In the genomic region with DNA sequence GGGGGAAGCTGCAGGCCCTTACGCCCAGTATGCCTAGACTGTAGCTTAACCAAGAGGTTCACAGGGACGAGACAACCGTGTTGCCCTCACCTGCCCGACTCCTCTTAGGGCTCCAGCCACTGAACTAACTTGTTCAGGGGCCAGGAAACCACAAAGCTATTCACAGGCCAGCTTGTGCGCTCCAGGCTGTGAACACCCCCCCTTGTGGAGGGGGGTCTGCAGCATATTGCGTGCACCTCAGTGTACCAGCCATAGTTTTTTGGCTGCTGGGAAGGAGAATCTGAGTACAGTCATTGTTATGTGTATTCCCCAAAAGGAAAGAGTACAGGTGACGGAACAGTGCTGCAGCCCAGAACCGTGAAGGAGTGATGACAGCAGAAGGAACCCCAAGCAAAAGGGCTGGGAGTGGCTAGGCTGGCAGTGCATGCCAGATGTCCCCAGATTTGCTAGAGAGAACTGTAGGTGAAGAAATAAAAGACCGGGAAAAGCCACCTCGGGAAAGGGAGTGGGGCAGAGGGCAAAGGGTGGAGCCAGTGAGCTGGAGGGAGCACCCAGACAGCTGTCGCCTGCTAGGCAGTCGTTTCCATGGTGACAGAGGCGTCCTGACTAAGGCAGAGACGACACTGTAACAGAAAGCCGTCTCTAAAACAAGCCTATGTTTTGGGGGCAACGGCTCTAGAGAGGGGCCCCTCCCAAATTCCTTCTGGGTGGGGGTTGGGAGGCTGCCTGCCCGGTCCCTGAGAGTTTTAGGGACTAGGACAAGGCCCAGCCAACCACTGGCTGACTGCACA, we compare ENCODE assay signal across 8 mouse cellular contexts. TPM values are rescaled to one million over a fixed set of nuclear protein-coding genes. Genes with fewer than 3 reads are reported as not detected.
DNase-seq lines count a peak whose midpoint lies in the region; ATAC-seq and TF ChIP-seq lines count a peak whose summit lies in the region.

No protein-coding gene starts in this region.

- TF ChIP-seq CTCF in layer of hippocampus, adult 2 months (conservative IDR thresholded peaks at IDR 0.05) = no peak

- no peaks in the 10 kb centered on the region for H3K9me3 ChIP-seq in forebrain, embryonic 11.5 days (ENCODE audit: control insufficient read depth, low read length)
- H3K9me3 ChIP-seq in limb, embryonic 12.5 days = no peaks in the 10 kb centered on the region

- H3K27me3 ChIP-seq in forebrain, embryonic 11.5 days (ENCODE audit: control insufficient read depth, insufficient read depth, low read length) = peaks cover 18% of the 10 kb centered on the region
- peaks cover 61% of the 10 kb centered on the region for H3K27me3 ChIP-seq in limb, embryonic 12.5 days

- WGBS in forebrain, embryonic 11.5 days = 26% methylated on average over 17 of the region's 17 CpGs
- WGBS in limb, embryonic 12.5 days = 28% methylated on average over 17 of the region's 17 CpGs

- peaks cover 36% of the 10 kb centered on the region for H3K4me1 ChIP-seq in forebrain, embryonic 11.5 days (replicated peaks; ENCODE audit: control insufficient read depth, insufficient read depth, low read length)
- peaks cover 70% of the 10 kb centered on the region for H3K4me1 ChIP-seq in limb, embryonic 12.5 days (replicated peaks)

- DNase-seq in layer of hippocampus, adult 2 months (ENCODE audit: low spot score in 2 of 2) = no peak
- DNase-seq in layer of hippocampus, adult 18-20 months (ENCODE audit: low spot score in 2 of 2) = no peak
- DNase-seq in forebrain, embryonic 11.5 days (ENCODE audit: low spot score) = peak; percentile 67
- DNase-seq in heart, postnatal 36 days = peak; percentile 55 to 63
- peak; percentile 58 for DNase-seq in neural tube, embryonic 10.5 days (ENCODE audit: extremely low spot score, low spot score)
- no peak for DNase-seq in layer of hippocampus, adult 11-12 months (ENCODE audit: low spot score)

- H3K27ac ChIP-seq in layer of hippocampus, adult 2 months = peak overlapping the region; percentile 49; the same call in 1 of the 2 replicates
- H3K27ac ChIP-seq in forebrain, embryonic 11.5 days (ENCODE audit: low read depth, low read length) = no peak overlapping the region
- no peak overlapping the region; the same call in 1 of the 2 replicates for H3K27ac ChIP-seq in limb, embryonic 12.5 days

- H3K4me3 ChIP-seq in layer of hippocampus, adult 2 months = no peak overlapping the region
- H3K4me3 ChIP-seq in forebrain, embryonic 11.5 days (ENCODE audit: low read depth, low read length) = no peak overlapping the region
- no peak overlapping the region for H3K4me3 ChIP-seq in limb, embryonic 12.5 days (replicated peaks)

- no peaks in the 10 kb centered on the region for H3K36me3 ChIP-seq in forebrain, embryonic 11.5 days (ENCODE audit: control insufficient read depth, insufficient read depth, low read length)
- H3K36me3 ChIP-seq in limb, embryonic 12.5 days = peaks cover 28% of the 10 kb centered on the region

- H3K9ac ChIP-seq in forebrain, embryonic 11.5 days (ENCODE audit: low read length) = peak overlapping the region; percentile 17; the same call in 1 of the 2 replicates
- no peak overlapping the region for H3K9ac ChIP-seq in limb, embryonic 12.5 days (replicated peaks)

- no peak for ATAC-seq in forebrain, embryonic 11.5 days (replicated peaks; ENCODE audit: low FRiP score)
- ATAC-seq in limb, embryonic 12.5 days (ENCODE audit: insufficient number of reproducible peaks, insufficient read depth, low FRiP score, low TSS enrichment, low read depth) = no peak
- no peak for ATAC-seq in granulocyte monocyte progenitor cell, adult 5-6 weeks (replicated peaks; ENCODE audit: poor library complexity, severe bottlenecking)

- intact Hi-C loops in heart, postnatal 36 days (cut with DNase I) = loop anchor here (2.0 kb wide), 2 partner anchors 61 to 115 kb away; a partner anchor contains a TSS

- 0 out of 2 replicates have a peak overlapping the region, but pooled peaks have one; percentile 8 for H3K4me2 ChIP-seq in forebrain, embryonic 11.5 days (ENCODE audit: low read depth, low read length, severe bottlenecking)
- H3K4me2 ChIP-seq in limb, embryonic 12.5 days = peak overlapping the region; percentile 8; the same call in 1 of the 2 replicates

RNA-seq across cellular contexts. Expression of a gene that starts 2.7 kb away (rescaled TPM):
- total RNA-seq in layer of hippocampus, adult 2 months (2021) = 10 to 100 TPM; 36.5 to 36.8 TPM
- 10 to 100 TPM; 54.8 to 58.5 TPM for total RNA-seq in layer of hippocampus, adult 18-20 months (2021)
- 36.1 and 37.7 TPM in 2 replicates for polyA plus RNA-seq in forebrain, embryonic 11.5 days (2014; fragmentation: Nextera tagmentation; extraction: Ambion mirVana)
- total RNA-seq in heart, postnatal 36 days (2021) = 10 to 100 TPM; 43.3 to 45.7 TPM
- 25.3 and 28.9 TPM in 2 replicates for polyA plus RNA-seq in limb, embryonic 12.5 days (2016; fragmentation: Nextera tagmentation; extraction: Ambion mirVana)
- total RNA-seq in granulocyte monocyte progenitor cell, adult 5-6 weeks (2014; fragmentation: Nextera tagmentation) = not detected in 2 replicates
- not detected in 2 replicates for total RNA-seq in granulocyte monocyte progenitor cell, adult 5-6 weeks (2017)

RNA-seq across cellular contexts. Expression of a gene that starts 22.7 kb away (rescaled TPM):
- 10 to 100 TPM; 36.2 to 38.9 TPM for total RNA-seq in layer of hippocampus, adult 2 months (2021)
- total RNA-seq in layer of hippocampus, adult 18-20 months (2021) = 10 to 100 TPM; 31.9 to 34.2 TPM
- polyA plus RNA-seq in forebrain, embryonic 11.5 days (2014; fragmentation: Nextera tagmentation; extraction: Ambion mirVana) = 20.2 and 24.6 TPM in 2 replicates
- total RNA-seq in heart, postnatal 36 days (2021) = 10 to 100 TPM; 14.5 to 14.9 TPM
- 34.8 and 36.9 TPM in 2 replicates for polyA plus RNA-seq in limb, embryonic 12.5 days (2016; fragmentation: Nextera tagmentation; extraction: Ambion mirVana)
- total RNA-seq in granulocyte monocyte progenitor cell, adult 5-6 weeks (2014; fragmentation: Nextera tagmentation) = 1.8 and 10.4 TPM in 2 replicates
- 3.6 and 4.6 TPM in 2 replicates for total RNA-seq in granulocyte monocyte progenitor cell, adult 5-6 weeks (2017)

RNA-seq across cellular contexts. Expression of a gene that starts 44.5 kb away (rescaled TPM):
- not detected for total RNA-seq in layer of hippocampus, adult 2 months (2021)
- total RNA-seq in layer of hippocampus, adult 18-20 months (2021) = not detected
- 13.5 and 13.6 TPM in 2 replicates for polyA plus RNA-seq in forebrain, embryonic 11.5 days (2014; fragmentation: Nextera tagmentation; extraction: Ambion mirVana)
- total RNA-seq in heart, postnatal 36 days (2021) = not detected
- 28.2 and 30.6 TPM in 2 replicates for polyA plus RNA-seq in limb, embryonic 12.5 days (2016; fragmentation: Nextera tagmentation; extraction: Ambion mirVana)
- total RNA-seq in granulocyte monocyte progenitor cell, adult 5-6 weeks (2014; fragmentation: Nextera tagmentation) = not detected in 2 replicates
- not detected in 2 replicates for total RNA-seq in granulocyte monocyte progenitor cell, adult 5-6 weeks (2017)

Comparison
In these comparisons a context has a peak if more than half of its experiments do, and no peak if none do; other contexts are left out.
1. DNase-seq: peak in forebrain, embryonic 11.5 days (single experiment), heart, postnatal 36 days (2 of 2) and neural tube, embryonic 10.5 days (single experiment); none in layer of hippocampus, adult 2 months (0 of 2), layer of hippocampus, adult 18-20 months (0 of 2) and layer of hippocampus, adult 11-12 months (single experiment).
2. RNA of a gene that starts 2.7 kb away (total RNA-seq): 54.8 to 58.5 TPM in layer of hippocampus, adult 18-20 months, 43.3 to 45.7 TPM in heart, postnatal 36 days and 36.5 to 36.8 TPM in layer of hippocampus, adult 2 months; not detected in granulocyte monocyte progenitor cell, adult 5-6 weeks; every median in the first group is over 10 times any median in the second.